Mouse (Mus musculus) small intestine, adult 2 months (tissue): ENCODE data around the gene Tmc6. TPM values are rescaled to one million over a fixed set of nuclear protein-coding genes. Genes with fewer than 3 reads are reported as not detected.

Experiments used
- H3K27ac ChIP-seq: fragments of 200-500 bp; 2 replicates; pipeline ENCODE4 v1.5.1; 2012; ENCODE audit warnings: low read depth, low read length, control low read depth, inconsistent platforms; ENCODE audit not compliant: insufficient read depth
- H3K27me3 ChIP-seq: fragments of 200-500 bp; 2 replicates; pipeline ENCODE4 v1.6.1; 2012; ENCODE audit warnings: mild to moderate bottlenecking, moderate library complexity, low read length, inconsistent platforms; ENCODE audit not compliant: control insufficient read depth, insufficient read depth
- H3K36me3 ChIP-seq: fragments of 200-500 bp; 2 replicates; pipeline ENCODE4 v1.6.1; 2012; ENCODE audit warnings: mild to moderate bottlenecking, low read length, control low read depth, inconsistent platforms; ENCODE audit not compliant: control insufficient read depth, insufficient read depth
- H3K4me1 ChIP-seq: fragments of 200-500 bp; 2 replicates; pipeline ENCODE4 v1.6.1; 2012; ENCODE audit warnings: low read length, inconsistent platforms, mixed read lengths; ENCODE audit not compliant: control insufficient read depth, insufficient read depth, insufficient read length
- H3K4me3 ChIP-seq: fragments of 200-500 bp; 2 replicates; pipeline ENCODE4 v1.5.1; 2012; ENCODE audit warnings: low read depth, mild to moderate bottlenecking, control low read depth, inconsistent platforms, low read length, moderate library complexity
- CTCF ChIP-seq: fragments of 200-500 bp; IDR thresholded peaks from 2 replicates; pipeline ENCODE4 v1.5.1; 2012; ENCODE audit warnings: low read depth, mild to moderate bottlenecking, control low read depth, inconsistent platforms, low read length, moderate library complexity, mixed read lengths; ENCODE audit not compliant: insufficient replicate concordance, insufficient read length; ENCODE audit errors: extremely low read depth
- POLR2A ChIP-seq: fragments of 200-500 bp; IDR thresholded peaks from 2 replicates; pipeline ENCODE4 v1.6.1; 2012; ENCODE audit warnings: low read depth, mild to moderate bottlenecking, control low read depth, inconsistent platforms, low read length, moderate library complexity
- WGBS: fragments of 180-500 bp; shearing (Covaris S2); methylation state at CpG from one replicate; pipeline ENCODE4 v1.1.7; 2018; 5-methylcytosine and 5-hydroxymethylcytosine counted together
- polyA plus RNA-seq: library from polyadenylated mRNA; depleted of rRNA; stranded (reverse); fragments of >200 nt; gene quantifications from 2 replicates; pipeline ENCODE4 v1.2.3, GENCODE M21; 2012

Gene Tmc6
- polyA plus RNA-seq, 1 experiment, result 84.7 TPM

GRCm38 (mm10) chr11:117826916-117827315 is 44.9 kb upstream of the Tmc6 start:
- Histone ChIP-seq H3K27ac (peak overlapping the region; percentile 97), H3K4me3 (0 out of 2 replicates have a peak overlapping the region, but pooled peaks have one; percentile 0), H3K4me1 (peaks cover 54% of the 10 kb centered on the region), H3K27me3 (no peaks in the 10 kb centered on the region), H3K36me3 (0 out of 2 replicates have a peak, but pooled peaks cover 2% of the 10 kb centered on the region)
- WGBS, result 37% methylated on average over 8 of the region's 8 CpGs
- TF ChIP-seq CTCF (no peak), POLR2A (no peak)

- Histone ChIP-seq H3K27me3 (no peaks in the 10 kb centered on the region), H3K4me1 (peaks cover 56% of the 10 kb centered on the region), H3K36me3 (0 out of 2 replicates have a peak, but pooled peaks cover 2% of the 10 kb centered on the region), H3K27ac (peak overlapping the region; percentile 56), H3K4me3 (peak overlapping the region; percentile 67)
- TF ChIP-seq CTCF (no peak), POLR2A (no peak)
- 26% methylated on average over 5 of the region's 5 CpGs for whole genome bisulfite sequencing
Measured at GRCm38 (mm10) chr11:117826164-117826563, 44.2 kb upstream of the Tmc6 start.

GRCm38 (mm10) chr11:117825333-117826101 is 43.5 kb upstream of the Tmc6 start, which contains the start of the genes Afmid and Tk1:
TSS of gene Afmid (plus strand) at chr11:117825924.
TSS of gene Tk1 (minus strand) at chr11:117826092.
- TF ChIP-seq CTCF (no peak), POLR2A (no peak; the same call in 1 of the 2 replicates)
- Histone ChIP-seq H3K27me3 (no peaks in the 10 kb centered on the region), H3K4me3 (peak within 1 kb of the TSS; percentile 67), H3K27ac (peak within 1 kb of the TSS; percentile 56), H3K4me1 (peaks cover 51% of the 10 kb centered on the region), H3K36me3 (0 out of 2 replicates have a peak, but pooled peaks cover 2% of the 10 kb centered on the region)
- WGBS, result 1% methylated on average over 34 of the region's 34 CpGs

DNA sequence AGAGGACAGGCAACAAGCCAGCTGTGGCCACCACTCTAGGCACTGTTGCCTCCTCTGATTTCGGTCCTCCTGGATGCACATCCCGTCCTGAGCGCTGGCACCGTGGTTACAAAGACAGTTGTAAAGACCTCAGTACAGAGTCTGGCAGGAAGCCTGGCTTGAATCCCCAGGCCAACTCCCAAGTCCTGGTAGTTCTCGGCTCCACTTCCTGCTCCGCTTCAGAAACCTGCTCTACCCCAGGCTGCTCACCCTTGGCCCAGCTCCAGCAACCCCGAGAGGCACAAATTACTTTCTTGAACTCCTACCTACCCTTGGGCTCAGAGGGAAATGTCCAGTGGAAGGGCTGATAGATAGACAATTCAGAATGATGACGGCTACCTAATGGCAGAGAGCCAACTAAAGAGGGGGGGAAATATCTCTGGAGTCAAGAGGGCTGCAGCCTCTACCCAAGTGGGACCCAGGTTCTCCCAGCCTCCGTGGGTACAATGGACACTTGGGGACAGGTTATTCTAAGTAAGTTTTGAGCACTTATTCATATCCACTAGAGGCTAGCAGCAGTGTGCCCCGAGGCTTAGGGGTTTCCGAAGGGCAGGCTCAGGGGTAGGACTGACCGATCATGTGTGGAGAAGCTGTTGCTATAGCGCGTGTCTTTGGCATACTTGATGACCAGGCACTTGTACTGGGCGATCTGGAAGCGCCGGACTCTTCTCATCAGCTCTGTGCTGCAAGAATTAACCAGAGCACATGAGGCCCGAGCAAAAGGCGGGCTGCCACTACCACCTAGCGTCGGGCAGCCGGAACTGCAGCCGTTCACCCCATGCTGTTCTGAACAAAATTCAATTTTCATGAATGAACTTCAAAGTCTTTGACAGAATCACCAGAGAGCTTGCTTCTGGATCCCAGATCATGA is 42.3 kb upstream of the Tmc6 start:
- no peaks in the 10 kb centered on the region for H3K27me3 ChIP-seq
- peak overlapping the region; percentile 85 for H3K27ac ChIP-seq
- TF ChIP-seq CTCF, result peak; percentile 88
- no peak for TF ChIP-seq POLR2A
- peak overlapping the region; percentile 49 for H3K4me3 ChIP-seq
- peaks cover 46% of the 10 kb centered on the region for H3K4me1 ChIP-seq
- H3K36me3 ChIP-seq, result peaks cover 10% of the 10 kb centered on the region
- WGBS, result 2% methylated on average over 23 of the region's 23 CpGs

GRCm38 (mm10) chr11:117823411-117823810 is 41.4 kb upstream of the Tmc6 start:
- no peaks in the 10 kb centered on the region for H3K27me3 ChIP-seq
- H3K4me3 ChIP-seq, result no peak overlapping the region
- H3K4me1 ChIP-seq, result peaks cover 40% of the 10 kb centered on the region
- peak overlapping the region; percentile 85; the same call in 1 of the 2 replicates for H3K27ac ChIP-seq
- peaks cover 12% of the 10 kb centered on the region for H3K36me3 ChIP-seq
- WGBS, result 67% methylated on average over 6 of the region's 6 CpGs
- TF ChIP-seq CTCF (no peak), POLR2A (no peak)

DNA sequence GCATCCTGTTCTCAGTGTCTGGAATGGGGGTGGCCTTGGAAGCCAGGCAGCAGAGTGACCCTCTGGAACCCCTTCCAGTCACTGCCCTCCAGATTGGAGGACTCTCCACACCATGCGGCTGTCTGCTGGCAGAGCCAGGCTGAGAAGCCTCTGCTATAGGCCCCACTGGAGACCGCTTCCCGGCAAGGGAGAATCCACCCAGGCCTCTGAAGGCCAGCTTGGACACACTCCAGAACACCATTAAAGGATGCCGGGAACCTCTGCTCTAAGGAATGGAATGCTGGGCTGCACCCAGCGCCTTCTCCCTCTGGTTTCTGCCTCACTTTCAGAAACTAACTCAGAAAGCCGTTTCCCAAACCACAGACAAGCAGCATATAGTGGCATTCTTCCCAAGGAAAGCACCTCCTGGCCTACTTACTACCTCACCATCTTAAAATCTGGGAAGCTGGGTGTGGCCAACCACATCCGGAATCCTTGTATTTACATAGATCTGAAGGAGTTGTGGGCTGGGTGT is 40.8 kb upstream of the Tmc6 start:
- peaks cover 34% of the 10 kb centered on the region for H3K4me1 ChIP-seq
- WGBS, result 52% methylated on average over 7 of the region's 7 CpGs
- H3K27me3 ChIP-seq, result no peaks in the 10 kb centered on the region
- H3K4me3 ChIP-seq, result no peak overlapping the region
- no peak for TF ChIP-seq POLR2A
- no peak for TF ChIP-seq CTCF
- peak overlapping the region; percentile 25 for H3K27ac ChIP-seq
- peaks cover 17% of the 10 kb centered on the region for H3K36me3 ChIP-seq
